Mouse (Mus musculus): ENCODE results near the gene Fam217b.

DNA sequence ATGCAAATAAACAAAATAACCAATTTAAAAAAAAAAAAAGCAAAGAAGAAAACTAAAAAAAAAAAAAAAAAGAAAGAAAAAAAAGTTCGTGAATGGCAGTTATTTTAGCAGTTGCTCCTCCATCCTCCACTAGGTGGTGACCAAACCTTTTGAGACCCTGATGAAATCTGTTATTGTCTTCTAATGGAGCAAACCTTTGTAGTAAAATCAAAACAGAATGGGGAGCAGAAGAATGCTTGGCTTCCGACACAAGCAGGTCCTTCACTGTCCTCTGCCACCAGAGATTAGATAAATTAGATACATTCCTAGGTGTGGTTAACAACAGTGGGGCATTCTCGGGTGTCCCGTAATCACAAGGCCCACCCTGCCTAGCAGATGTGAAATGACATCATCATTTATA, 11.9 kb downstream of the Fam217b start:
- TF ChIP-seq CTCF (IDR thresholded peaks at IDR 0.05; ENCODE audit: insufficient read depth, low read depth, low read length), result no peak
- TF ChIP-seq POLR2A (IDR thresholded peaks at IDR 0.05; ENCODE audit: insufficient read depth, low read depth, low read length), result no peak

Measured in olfactory bulb, adult 2 months (tissue).